Mouse (Mus musculus) kidney, adult 8-10 months (tissue): Measurements from ENCODE around the gene Ccdc15.

Experiments
- DNase-seq, 2 experiments: peaks; one replicate each; pipeline ENCODE4 v3.0.0; 2022

The Ccdc15 gene

GRCm38 (mm10) chr9:37347988-37348642, at the start of gene Ccdc15:
Gene Ccdc15, minus strand, starts transcription at chr9:37348432.
- DNase-seq: peak; percentile 97

GRCm38 (mm10) chr9:37393482-37394131, 45.4 kb upstream of the Ccdc15 start:
- DNase-seq: no peak

- DNase-seq: no peak
Observed at GRCm38 (mm10) chr9:37392071-37392470, 43.8 kb upstream of the Ccdc15 start.

GRCm38 (mm10) chr9:37390891-37391290, 42.7 kb upstream of the Ccdc15 start:
- no peak for DNase-seq

- no peak for DNase-seq
Observed at GRCm38 (mm10) chr9:37384284-37385182, 36.3 kb upstream of the Ccdc15 start.

GRCm38 (mm10) chr9:37383161-37383560, 34.9 kb upstream of the Ccdc15 start:
- no peak for DNase-seq

GRCm38 (mm10) chr9:37375718-37376117, 27.5 kb upstream of the Ccdc15 start:
- no peak for DNase-seq

- DNase-seq: no peak
Observed at GRCm38 (mm10) chr9:37371232-37371801, 23.1 kb upstream of the Ccdc15 start.

GRCm38 (mm10) chr9:37368860-37369259, 20.6 kb upstream of the Ccdc15 start:
- peak; percentile 49 to 57 for DNase-seq

GRCm38 (mm10) chr9:37368081-37368830, 20.0 kb upstream of the Ccdc15 start:
- no peak for DNase-seq

GRCm38 (mm10) chr9:37367301-37368080, 19.3 kb upstream of the Ccdc15 start, which contains the start of gene Hepacam:
Gene Hepacam, plus strand, starts transcription at chr9:37367351.
- DNase-seq: no peak

- no peak for DNase-seq
Observed at GRCm38 (mm10) chr9:37365706-37366105, 17.5 kb upstream of the Ccdc15 start.

GRCm38 (mm10) chr9:37364392-37364791, 16.2 kb upstream of the Ccdc15 start:
- no peak for DNase-seq

- no peak for DNase-seq
Observed at GRCm38 (mm10) chr9:37363551-37363950, 15.3 kb upstream of the Ccdc15 start.

GRCm38 (mm10) chr9:37362881-37363280, 14.6 kb upstream of the Ccdc15 start:
- no peak for DNase-seq

GRCm38 (mm10) chr9:37362084-37362483, 13.9 kb upstream of the Ccdc15 start:
- no peak for DNase-seq

- DNase-seq: no peak
Observed at GRCm38 (mm10) chr9:37359331-37360220, 11.3 kb upstream of the Ccdc15 start.

- no peak for DNase-seq
Observed at GRCm38 (mm10) chr9:37358713-37359330, 10.6 kb upstream of the Ccdc15 start.

- no peak for DNase-seq
Observed at GRCm38 (mm10) chr9:37354485-37354884, 6.3 kb upstream of the Ccdc15 start.

GRCm38 (mm10) chr9:37351266-37351665, 3.0 kb upstream of the Ccdc15 start:
- DNase-seq: no peak
